In the genomic region with DNA sequence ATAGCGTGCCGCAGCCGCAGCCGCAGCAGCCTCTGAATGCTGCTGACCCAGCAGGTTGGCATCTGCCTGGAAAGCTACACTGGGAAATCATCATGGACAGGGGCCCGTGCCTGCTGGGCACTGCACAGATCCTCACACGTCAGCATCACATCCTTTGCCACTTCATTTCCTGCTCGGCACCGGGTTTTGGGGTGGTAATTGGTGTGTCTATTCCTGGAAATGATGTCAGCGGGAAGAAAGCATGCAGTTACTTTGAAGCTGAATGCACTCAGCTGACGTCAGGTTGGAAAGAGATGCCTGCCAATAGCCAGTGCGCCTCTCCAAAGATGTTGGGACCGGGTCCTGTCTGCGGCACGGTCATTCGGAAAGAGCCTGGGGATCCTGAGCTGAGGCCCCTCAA, we compare ENCODE assay signal across 10 mouse cellular contexts. TPM values are rescaled to one million over a fixed set of nuclear protein-coding genes. Genes with fewer than 3 reads are reported as not detected.
DNase-seq lines count a peak whose midpoint lies in the region; ATAC-seq and TF ChIP-seq lines count a peak whose summit lies in the region.
"Had no signal": no experiment of that assay in that cellular context is flagged by ENCODE, and none has a peak within 500 bp of the region (broad histone marks: within the 10 kb centered on the region; RNA-seq: fewer than 3 reads in every experiment).

No protein-coding gene starts in this region.

- WGBS in spleen, adult 2 months = 81% methylated on average over 15 of the region's 15 CpGs
- WGBS in forebrain, embryonic 11.5 days = 86% methylated on average over 15 of the region's 15 CpGs

- peak; percentile 52 for ATAC-seq in inflammation-experienced regulatory T-cells, adult 6 months
- no peak for ATAC-seq in megakaryocyte-erythroid progenitor cell, adult 5-6 weeks (replicated peaks; ENCODE audit: low FRiP score, low TSS enrichment, poor library complexity, severe bottlenecking)
- no peak for ATAC-seq in forebrain, embryonic 11.5 days (replicated peaks; ENCODE audit: low FRiP score)

- H3K9ac ChIP-seq in forebrain, embryonic 11.5 days (ENCODE audit: low read length) = no peak overlapping the region
- H3K9ac ChIP-seq: stomach, embryonic 15.5 days had no signal

- no peaks in the 10 kb centered on the region for H3K36me3 ChIP-seq in spleen, adult 2 months (ENCODE audit: control insufficient read depth, insufficient read depth, low read length)
- no peaks in the 10 kb centered on the region for H3K36me3 ChIP-seq in forebrain, embryonic 11.5 days (ENCODE audit: control insufficient read depth, insufficient read depth, low read length)
- H3K36me3 ChIP-seq: stomach, embryonic 15.5 days had no signal

- H3K4me1 ChIP-seq in spleen, adult 2 months (ENCODE audit: control insufficient read depth, insufficient read depth, insufficient read length) = peaks cover 6% of the 10 kb centered on the region; the same call in 1 of the 2 replicates
- H3K4me1 ChIP-seq in forebrain, embryonic 11.5 days (replicated peaks; ENCODE audit: control insufficient read depth, insufficient read depth, low read length) = no peaks in the 10 kb centered on the region

- TF ChIP-seq CTCF in spleen, adult 2 months (IDR thresholded peaks at IDR 0.05; ENCODE audit: extremely low read depth, insufficient read depth, insufficient read length, insufficient replicate concordance) = no peak

- TF ChIP-seq POLR2A in spleen, adult 2 months (IDR thresholded peaks at IDR 0.05; ENCODE audit: low read depth, low read length) = no peak

- peak; percentile 45 for DNase-seq in cerebellum, adult 11 months
- DNase-seq in cerebellum, adult 8-10 months = no peak
- DNase-seq in spleen, adult 2 months (ENCODE audit: low read depth in 1 of 2, low spot score in 2 of 2) = no peak
- no peak for DNase-seq in spleen, adult 18-20 months
- DNase-seq in right cerebral cortex, postnatal 36 days (ENCODE audit: low spot score in 2 of 2) = peak; percentile 40 to 60
- no peak for DNase-seq in forebrain, embryonic 11.5 days (ENCODE audit: low spot score)

- no peak overlapping the region for H3K4me3 ChIP-seq in spleen, adult 2 months (ENCODE audit: extremely low read depth, insufficient read depth, insufficient read length)
- H3K4me3 ChIP-seq in forebrain, embryonic 11.5 days (ENCODE audit: low read depth, low read length) = no peak overlapping the region
- H3K4me3 ChIP-seq: stomach, embryonic 15.5 days had no signal

- H3K27ac ChIP-seq in spleen, adult 2 months (ENCODE audit: insufficient read depth, low read length) = peak overlapping the region; percentile 16; the same call in 1 of the 2 replicates
- no peak overlapping the region for H3K27ac ChIP-seq in forebrain, embryonic 11.5 days (ENCODE audit: low read depth, low read length)
- H3K27ac ChIP-seq: stomach, embryonic 15.5 days had no signal

- H3K9me3 ChIP-seq in forebrain, embryonic 11.5 days (ENCODE audit: control insufficient read depth, low read length) = no peaks in the 10 kb centered on the region; the same call in 1 of the 2 replicates
- H3K9me3 ChIP-seq: stomach, embryonic 15.5 days had no signal

- no peak overlapping the region for H3K4me2 ChIP-seq in forebrain, embryonic 11.5 days (ENCODE audit: low read depth, low read length, severe bottlenecking)
- H3K4me2 ChIP-seq: stomach, embryonic 15.5 days had no signal

- H3K27me3 ChIP-seq in spleen, adult 2 months (ENCODE audit: control insufficient read depth, insufficient read depth, low read length) = no peaks in the 10 kb centered on the region
- H3K27me3 ChIP-seq in forebrain, embryonic 11.5 days (ENCODE audit: control insufficient read depth, insufficient read depth, low read length) = no peaks in the 10 kb centered on the region
- H3K27me3 ChIP-seq: stomach, embryonic 15.5 days had no signal

RNA-seq across cellular contexts. Expression of a gene that starts 2.9 kb away (rescaled TPM):
- 0.12 and 0.16 TPM in 2 replicates for polyA plus RNA-seq in spleen, adult 2 months (2012; rRNA removed)
- polyA plus RNA-seq in inflammation-experienced regulatory T-cells, adult 6 months (2017; shearing (Covaris generic)) = under 1 TPM in 2 of 3 experiments, not detected in 1; 0.26 to 0.63 TPM
- total RNA-seq in megakaryocyte-erythroid progenitor cell, adult 5-6 weeks (2014; fragmentation: Nextera tagmentation) = 0.96 and 1.4 TPM in 2 replicates
- total RNA-seq in megakaryocyte-erythroid progenitor cell, adult 5-6 weeks (2017) = not detected in 2 replicates
- polyA plus RNA-seq in forebrain, embryonic 11.5 days (2014; fragmentation: Nextera tagmentation; extraction: Ambion mirVana) = not detected in 2 replicates
- polyA plus RNA-seq: stomach, embryonic 15.5 days had no signal

RNA-seq across cellular contexts. Expression of a gene that starts 14.5 kb away (rescaled TPM):
- 73.9 and 90.0 TPM in 2 replicates for polyA plus RNA-seq in spleen, adult 2 months (2012; rRNA removed)
- polyA plus RNA-seq in inflammation-experienced regulatory T-cells, adult 6 months (2017; shearing (Covaris generic)) = 10 to 100 TPM; 57.8 to 90.1 (median 81.4) TPM
- total RNA-seq in megakaryocyte-erythroid progenitor cell, adult 5-6 weeks (2014; fragmentation: Nextera tagmentation) = 375 and 380 TPM in 2 replicates
- 229 and 230 TPM in 2 replicates for total RNA-seq in megakaryocyte-erythroid progenitor cell, adult 5-6 weeks (2017)
- polyA plus RNA-seq in forebrain, embryonic 11.5 days (2014; fragmentation: Nextera tagmentation; extraction: Ambion mirVana) = 364 and 378 TPM in 2 replicates

RNA-seq across cellular contexts. Expression of a gene that starts 42.8 kb away (rescaled TPM):
- 0.46 TPM in 1 of 2 replicates, not detected in the other for polyA plus RNA-seq in spleen, adult 2 months (2012; rRNA removed)
- under 1 TPM in 1 of 3 experiments, not detected in 2; 0.41 TPM for polyA plus RNA-seq in inflammation-experienced regulatory T-cells, adult 6 months (2017; shearing (Covaris generic))
- total RNA-seq in megakaryocyte-erythroid progenitor cell, adult 5-6 weeks (2014; fragmentation: Nextera tagmentation) = not detected in 2 replicates
- not detected in 2 replicates for total RNA-seq in megakaryocyte-erythroid progenitor cell, adult 5-6 weeks (2017)
- polyA plus RNA-seq in forebrain, embryonic 11.5 days (2014; fragmentation: Nextera tagmentation; extraction: Ambion mirVana) = not detected in 2 replicates
- total RNA-seq: hematopoietic stem cell, adult 5-6 weeks had no signal

Comparison
In these comparisons a context has a peak if more than half of its experiments do, and no peak if none do; other contexts are left out.
1. DNase-seq: peak in cerebellum, adult 11 months (single experiment) and right cerebral cortex, postnatal 36 days (2 of 2); none in cerebellum, adult 8-10 months (single experiment), spleen, adult 2 months (0 of 2), spleen, adult 18-20 months (0 of 2) and forebrain, embryonic 11.5 days (single experiment).